Mouse (Mus musculus): ENCODE measurements around the gene Nol10. TPM values are rescaled to one million over a fixed set of nuclear protein-coding genes. Genes with fewer than 3 reads are reported as not detected.

Gene Nol10
- polyA plus RNA-seq, 1 experiment from 2014 or later: 7.4 TPM

GRCm38 (mm10) chr12:17316096-17316495 lies 32.2 kb upstream of the Nol10 start:
- no peaks in the 10 kb centered on the region for H3K27me3 ChIP-seq (replicated peaks; ENCODE audit: insufficient read depth, low read length)
- no peaks in the 10 kb centered on the region for H3K36me3 ChIP-seq (ENCODE audit: insufficient read depth, low read length)
- no peak for TF ChIP-seq CTCF (IDR thresholded peaks at IDR 0.05)
- peak; percentile 94 for TF ChIP-seq EP300 (IDR thresholded peaks at IDR 0.05)
- no peak overlapping the region for H3K9ac ChIP-seq (replicated peaks; ENCODE audit: low read depth)
- H3K4me2 ChIP-seq (replicated peaks; ENCODE audit: low read depth, low read length): no peak overlapping the region
- peak overlapping the region; percentile 69 for H3K27ac ChIP-seq (ENCODE audit: low read length)
- no peak overlapping the region for H3K4me3 ChIP-seq (ENCODE audit: low read depth, low read length)
- 64% methylated on average over 5 of the region's 5 CpGs for WGBS
- peak; percentile 92 for ATAC-seq
- H3K9me3 ChIP-seq (ENCODE audit: low read length): no peaks in the 10 kb centered on the region
- peak; percentile 91 for DNase-seq (ENCODE audit: low spot score)
- no peaks in the 10 kb centered on the region; the same call in 1 of the 2 replicates for H3K4me1 ChIP-seq (ENCODE audit: insufficient read depth, low read depth, low read length)

GRCm38 (mm10) chr12:17317970-17318369 lies 30.3 kb upstream of the Nol10 start:
- no peak overlapping the region for H3K4me2 ChIP-seq (replicated peaks; ENCODE audit: low read depth, low read length)
- ATAC-seq (peak; percentile 23; the same call in 1 of the 2 replicates), DNase-seq (ENCODE audit: low spot score) (peak; percentile 29)
- no peak overlapping the region for H3K4me3 ChIP-seq (ENCODE audit: low read depth, low read length)
- H3K36me3 ChIP-seq (ENCODE audit: insufficient read depth, low read length): no peaks in the 10 kb centered on the region
- no peaks in the 10 kb centered on the region for H3K9me3 ChIP-seq (ENCODE audit: low read length)
- no peak overlapping the region for H3K9ac ChIP-seq (replicated peaks; ENCODE audit: low read depth)
- H3K27me3 ChIP-seq (replicated peaks; ENCODE audit: insufficient read depth, low read length): no peaks in the 10 kb centered on the region
- 24% methylated on average over 4 of the region's 4 CpGs for WGBS
- peak overlapping the region; percentile 59 for H3K27ac ChIP-seq (ENCODE audit: low read length)
- no peaks in the 10 kb centered on the region; the same call in 1 of the 2 replicates for H3K4me1 ChIP-seq (ENCODE audit: insufficient read depth, low read depth, low read length)
- TF ChIP-seq EP300 (IDR thresholded peaks at IDR 0.05): no peak; the same call in 1 of the 2 replicates
- no peak for TF ChIP-seq CTCF (IDR thresholded peaks at IDR 0.05)

GRCm38 (mm10) chr12:17318453-17318852 lies 29.8 kb upstream of the Nol10 start:
- Histone ChIP-seq H3K9me3 (ENCODE audit: low read length) (no peaks in the 10 kb centered on the region), H3K9ac (replicated peaks; ENCODE audit: low read depth) (no peak overlapping the region), H3K27ac (ENCODE audit: low read length) (peak overlapping the region; percentile 59), H3K36me3 (ENCODE audit: insufficient read depth, low read length) (no peaks in the 10 kb centered on the region), H3K4me3 (ENCODE audit: low read depth, low read length) (no peak overlapping the region), H3K4me2 (replicated peaks; ENCODE audit: low read depth, low read length) (no peak overlapping the region), H3K4me1 (ENCODE audit: insufficient read depth, low read depth, low read length) (no peaks in the 10 kb centered on the region; the same call in 1 of the 2 replicates), H3K27me3 (replicated peaks; ENCODE audit: insufficient read depth, low read length) (no peaks in the 10 kb centered on the region)
- peak; percentile 43 for TF ChIP-seq EP300 (IDR thresholded peaks at IDR 0.05)
- TF ChIP-seq CTCF (IDR thresholded peaks at IDR 0.05): no peak
- DNase-seq (ENCODE audit: low spot score) (peak; percentile 83), ATAC-seq (peak; percentile 72)
- WGBS: 37% methylated on average over 3 of the region's 3 CpGs

GRCm38 (mm10) chr12:17324549-17325470 lies 23.4 kb upstream of the Nol10 start:
- DNase-seq (ENCODE audit: low spot score): peak; percentile 54
- Histone ChIP-seq H3K9ac (replicated peaks; ENCODE audit: low read depth) (peak overlapping the region; percentile 36; the same call in 1 of the 2 replicates), H3K4me3 (ENCODE audit: low read depth, low read length) (peak overlapping the region; percentile 41), H3K4me2 (replicated peaks; ENCODE audit: low read depth, low read length) (peak overlapping the region; percentile 62), H3K4me1 (ENCODE audit: insufficient read depth, low read depth, low read length) (no peaks in the 10 kb centered on the region), H3K9me3 (ENCODE audit: low read length) (no peaks in the 10 kb centered on the region), H3K27me3 (replicated peaks; ENCODE audit: insufficient read depth, low read length) (peaks cover 14% of the 10 kb centered on the region; the same call in 1 of the 2 replicates), H3K27ac (ENCODE audit: low read length) (no peak overlapping the region), H3K36me3 (ENCODE audit: insufficient read depth, low read length) (no peaks in the 10 kb centered on the region)
- 4% methylated on average over 46 of the region's 51 CpGs for WGBS
- peak; percentile 87 for ATAC-seq
- TF ChIP-seq CTCF (IDR thresholded peaks at IDR 0.05): no peak
- no peak for TF ChIP-seq EP300 (IDR thresholded peaks at IDR 0.05)

- Histone ChIP-seq H3K36me3 (ENCODE audit: insufficient read depth, low read length) (no peaks in the 10 kb centered on the region), H3K4me1 (ENCODE audit: insufficient read depth, low read depth, low read length) (no peaks in the 10 kb centered on the region), H3K27ac (ENCODE audit: low read length) (no peak within 1 kb of the TSS), H3K9me3 (ENCODE audit: low read length) (no peaks in the 10 kb centered on the region), H3K27me3 (replicated peaks; ENCODE audit: insufficient read depth, low read length) (peaks cover 10% of the 10 kb centered on the region; the same call in 1 of the 2 replicates), H3K4me2 (replicated peaks; ENCODE audit: low read depth, low read length) (no peak within 1 kb of the TSS), H3K9ac (replicated peaks; ENCODE audit: low read depth) (no peak within 1 kb of the TSS), H3K4me3 (ENCODE audit: low read depth, low read length) (no peak within 1 kb of the TSS)
- DNase-seq (ENCODE audit: low spot score) (no peak), ATAC-seq (no peak)
- no peak for TF ChIP-seq EP300 (IDR thresholded peaks at IDR 0.05)
- no peak for TF ChIP-seq CTCF (IDR thresholded peaks at IDR 0.05)
- 61% methylated on average over 3 of the region's 3 CpGs for WGBS
These were observed 19.0 kb upstream of the Nol10 start, which contains the start of gene Atp6v1c2 for GRCm38 (mm10) chr12:17329259-17329658. Atp6v1c2 (minus strand) TSS chr12:17329359.

GRCm38 (mm10) chr12:17333459-17333858 lies 14.8 kb upstream of the Nol10 start:
- no peaks in the 10 kb centered on the region for H3K4me1 ChIP-seq (ENCODE audit: insufficient read depth, low read depth, low read length)
- H3K9ac ChIP-seq (replicated peaks; ENCODE audit: low read depth): no peak overlapping the region
- H3K4me2 ChIP-seq (replicated peaks; ENCODE audit: low read depth, low read length): no peak overlapping the region
- no peak overlapping the region for H3K4me3 ChIP-seq (ENCODE audit: low read depth, low read length)
- no peaks in the 10 kb centered on the region for H3K9me3 ChIP-seq (ENCODE audit: low read length)
- WGBS: 17% methylated on average over 1 of the region's 1 CpGs
- H3K36me3 ChIP-seq (ENCODE audit: insufficient read depth, low read length): no peaks in the 10 kb centered on the region
- DNase-seq (ENCODE audit: low spot score) (no peak), ATAC-seq (no peak)
- no peak overlapping the region for H3K27ac ChIP-seq (ENCODE audit: low read length)
- H3K27me3 ChIP-seq (replicated peaks; ENCODE audit: insufficient read depth, low read length): no peaks in the 10 kb centered on the region
- TF ChIP-seq CTCF (IDR thresholded peaks at IDR 0.05) (no peak), EP300 (IDR thresholded peaks at IDR 0.05) (no peak)

Data from lung, postnatal 0 days (tissue).